12 mouse cellular contexts compared by ENCODE assay signal in the genomic region with DNA sequence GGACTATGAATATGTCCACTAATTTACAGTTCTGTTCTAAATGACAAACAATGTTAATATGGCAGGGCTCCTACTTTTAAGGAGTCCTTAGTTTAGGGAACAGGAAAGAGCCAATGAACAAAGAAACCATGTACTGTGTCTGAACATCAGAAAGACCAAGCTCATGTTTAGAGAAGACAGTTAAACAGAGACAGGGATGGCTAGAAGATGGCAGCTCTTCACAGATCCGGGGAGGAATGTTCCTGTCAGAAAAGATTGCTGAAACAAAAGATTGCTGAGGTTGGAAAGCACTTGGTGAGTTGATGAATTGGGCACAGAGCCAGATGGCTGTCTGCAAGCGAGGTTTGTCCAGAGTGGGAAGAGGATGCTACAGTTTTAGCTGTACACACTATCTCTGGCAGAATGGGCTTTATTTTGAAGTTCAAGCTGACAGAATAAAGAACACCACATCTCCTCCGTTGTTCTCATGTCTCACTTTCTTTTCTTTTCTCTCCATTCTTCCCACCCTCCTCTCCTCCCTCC.
DNase-seq lines count a peak whose midpoint lies in the region; ATAC-seq lines count a peak whose summit lies in the region.
"Had no signal": no experiment of that assay in that cellular context is flagged by ENCODE, and none has a peak within 500 bp of the region (broad histone marks: within the 10 kb centered on the region; RNA-seq: fewer than 3 reads in every experiment).

No protein-coding gene starts in this region.

- no peak for ATAC-seq in cerebellum, adult (ENCODE audit: insufficient number of reproducible peaks, low FRiP score, low TSS enrichment)
- no peak for ATAC-seq in megakaryocyte progenitor cell, adult 5-6 weeks (replicated peaks; ENCODE audit: poor library complexity)
- ATAC-seq: Patski had no signal

- peak; percentile 36 for DNase-seq in cerebellum, adult 11 months
- peak; percentile 27 to 33 for DNase-seq in layer of hippocampus, adult 18-20 months (ENCODE audit: low spot score in 2 of 2)
- no peak for DNase-seq in layer of hippocampus, postnatal 36 days
- peak; percentile 7 for DNase-seq in retina, postnatal 1 day
- DNase-seq in retina, embryonic 14.5 days (ENCODE audit: low spot score) = no peak
- peak; percentile 35 to 57 for DNase-seq in cerebellum, postnatal 36 days
- DNase-seq: kidney, adult 9 months; spleen, adult 18-20 months; thymus, postnatal 14 days had no signal

Comparison
In these comparisons a context has a peak if more than half of its experiments do, and no peak if none do; other contexts are left out.
1. DNase-seq: peak in cerebellum, adult 11 months (single experiment), layer of hippocampus, adult 18-20 months (2 of 2), retina, postnatal 1 day (single experiment) and cerebellum, postnatal 36 days (2 of 2); none in layer of hippocampus, postnatal 36 days (0 of 2) and retina, embryonic 14.5 days (single experiment).